Mouse (Mus musculus) thymus, adult 2 months (tissue): Measurements from ENCODE around the gene Rph3al.

Experiments used
- CTCF ChIP-seq: fragments of 200-500 bp; IDR thresholded peaks from 2 replicates; pipeline ENCODE4 v1.5.1; 2012; ENCODE audit warnings: mild to moderate bottlenecking, control low read depth, low read length, moderate library complexity, borderline replicate concordance; ENCODE audit not compliant: control insufficient read depth, poor library complexity, insufficient read depth; ENCODE audit errors: extremely low read depth
- POLR2A ChIP-seq: fragments of 200-500 bp; IDR thresholded peaks from 2 replicates; pipeline ENCODE4 v1.6.1; 2012; ENCODE audit warnings: mild to moderate bottlenecking, low read length, control low read depth, moderate library complexity; ENCODE audit not compliant: control insufficient read depth, poor library complexity, insufficient read depth; ENCODE audit errors: extremely low read depth

DNA sequence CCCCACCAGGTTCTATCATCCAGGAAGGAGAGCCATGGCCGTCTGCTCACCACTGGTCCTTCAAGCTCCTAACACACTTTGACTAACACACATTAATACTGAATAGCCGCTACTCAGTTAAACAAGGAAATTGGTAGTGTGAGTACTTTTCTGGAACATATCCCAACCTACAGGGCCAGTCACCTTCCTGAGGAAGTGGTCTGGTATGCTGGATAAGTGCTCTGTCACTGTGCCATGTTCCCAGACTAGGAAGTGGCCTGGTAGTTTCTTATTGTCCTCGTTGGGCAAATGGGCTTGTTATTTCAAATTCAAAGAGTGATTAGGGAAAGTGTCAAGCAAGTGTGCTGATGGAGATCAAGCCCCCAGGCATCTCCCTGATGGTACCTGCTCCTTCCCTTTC is 80.4 kb downstream of the Rph3al start:
- TF ChIP-seq POLR2A (no peak), CTCF (no peak)
